Mouse (Mus musculus): ENCODE results near the gene Zmym4. TPM values are rescaled to one million over a fixed set of nuclear protein-coding genes. Genes with fewer than 3 reads are reported as not detected.

Zmym4 gene
- total RNA-seq, 2 experiments from 2014 or later, result 18.0 to 19.8 TPM

- intact Hi-C loops (cut with DNase I), result loop anchor here (2.0 to 5.0 kb wide), 2 partner anchors 239 to 283 kb away; partner anchors contain the start of gene Clspn
- H3K27ac ChIP-seq, result no peak overlapping the region
- peak; percentile 86 for DNase-seq
- no peak overlapping the region for H3K4me3 ChIP-seq
- TF ChIP-seq CTCF (IDR thresholded peaks at IDR 0.05), result peak; percentile 97
Measured at GRCm38 (mm10) chr4:126839873-126840272, 128.1 kb downstream of the Zmym4 start.

DNA sequence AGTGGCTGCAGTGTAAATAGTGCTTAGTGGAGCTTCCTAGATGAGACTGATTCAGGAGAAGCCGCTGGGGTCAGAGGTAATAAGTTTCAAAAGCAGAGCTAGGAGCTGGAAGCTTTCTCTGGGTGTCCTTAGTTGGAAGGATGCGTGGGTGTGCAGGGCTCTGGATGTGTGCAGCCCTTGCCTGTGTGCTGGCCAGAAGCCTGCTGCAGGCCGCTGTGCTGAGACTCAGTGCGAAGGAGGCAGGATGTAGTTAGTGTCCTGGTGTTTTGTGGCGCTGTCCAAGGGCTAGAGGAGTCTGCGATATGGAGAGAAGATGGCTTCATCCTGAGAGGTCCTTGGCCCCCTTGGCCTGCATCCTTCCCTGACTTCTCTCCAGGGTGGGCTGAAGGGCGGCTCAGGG lies 129.1 kb downstream of the Zmym4 start:
- intact Hi-C loops (cut with DNase I), result loop anchor here (5.0 kb wide), 1 partner anchor 281 kb away; the partner anchor contains the start of gene Clspn
- no peak for DNase-seq
- Histone ChIP-seq H3K27ac (no peak overlapping the region), H3K4me3 (no peak overlapping the region)
- TF ChIP-seq CTCF (IDR thresholded peaks at IDR 0.05), result no peak

DNA sequence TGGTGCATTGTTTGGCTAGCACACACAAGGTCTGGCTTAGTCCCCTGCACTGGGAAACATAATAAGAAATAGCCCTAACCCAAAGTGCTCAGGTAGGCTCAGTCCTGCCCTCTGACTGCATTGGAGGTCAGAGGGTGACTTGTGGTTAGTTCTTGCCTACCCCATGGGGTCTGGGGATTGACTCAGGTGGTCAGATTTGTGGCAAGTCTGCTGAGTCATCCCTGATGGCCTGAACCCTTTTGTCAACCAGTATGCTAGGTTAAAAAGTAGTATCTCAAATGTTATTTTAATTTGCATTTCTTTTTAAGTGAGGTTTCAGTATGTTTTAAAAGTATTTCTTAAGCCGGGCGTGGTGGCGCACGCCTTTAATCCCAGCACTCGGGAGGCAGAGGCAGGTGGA lies 136.8 kb downstream of the Zmym4 start:
- no peak for DNase-seq
- intact Hi-C loops (cut with DNase I), result no loop called here
- TF ChIP-seq CTCF (IDR thresholded peaks at IDR 0.05), result no peak
- Histone ChIP-seq H3K4me3 (no peak overlapping the region), H3K27ac (no peak overlapping the region)

GRCm38 (mm10) chr4:126823917-126824316 lies 144.0 kb downstream of the Zmym4 start:
- Histone ChIP-seq H3K4me3 (no peak overlapping the region), H3K27ac (no peak overlapping the region)
- no peak for TF ChIP-seq CTCF (IDR thresholded peaks at IDR 0.05)
- intact Hi-C loops (cut with DNase I), result no loop called here
- no peak for DNase-seq

- no peak for TF ChIP-seq CTCF (IDR thresholded peaks at IDR 0.05)
- no peak for DNase-seq
- Histone ChIP-seq H3K4me3 (no peak overlapping the region), H3K27ac (no peak overlapping the region)
- intact Hi-C loops (cut with DNase I), result no loop called here
Measured at GRCm38 (mm10) chr4:126822891-126823882, 144.7 kb downstream of the Zmym4 start.

DNA sequence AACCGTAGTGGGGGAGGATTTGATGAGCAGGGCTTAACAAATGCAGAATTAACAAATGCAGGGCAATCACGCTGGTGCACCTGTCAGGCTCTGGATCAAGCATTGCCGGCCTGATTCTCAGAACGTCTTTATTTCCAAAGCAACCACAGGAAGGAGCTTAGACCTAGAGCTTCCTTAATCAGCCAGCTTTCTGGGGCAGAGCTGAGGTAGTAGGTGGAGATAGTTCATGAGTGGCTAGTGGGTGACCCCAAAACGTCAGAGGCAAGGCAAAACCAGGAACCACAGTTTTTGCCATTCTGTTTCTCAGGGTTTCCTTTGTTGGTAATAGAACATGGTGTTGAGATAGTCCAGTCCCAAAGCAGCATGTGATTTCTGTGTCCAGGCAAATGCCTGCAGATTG lies 153.1 kb downstream of the Zmym4 start:
- no peak for DNase-seq
- Histone ChIP-seq H3K4me3 (no peak overlapping the region), H3K27ac (no peak overlapping the region)
- no peak for TF ChIP-seq CTCF (IDR thresholded peaks at IDR 0.05)
- intact Hi-C loops (cut with DNase I), result no loop called here

DNA sequence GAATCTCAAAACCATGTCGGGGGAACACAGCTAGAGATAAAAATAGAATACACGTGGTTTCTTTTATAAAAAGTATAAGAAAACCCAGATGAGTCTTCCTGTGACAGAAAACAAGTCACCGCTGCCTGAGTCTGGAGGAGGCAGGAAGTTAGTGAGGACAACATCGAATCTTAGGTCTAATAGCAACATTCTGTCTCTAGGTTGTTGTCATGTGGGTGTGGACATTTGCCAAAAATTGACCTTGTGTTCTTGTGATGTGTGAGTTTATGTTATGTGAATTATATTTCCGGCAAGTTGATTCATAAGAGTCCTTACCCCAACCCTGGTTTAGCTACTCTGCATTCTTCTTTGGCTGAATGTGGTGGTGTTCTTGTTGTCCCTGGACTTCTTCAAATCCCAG lies 154.7 kb downstream of the Zmym4 start:
- Histone ChIP-seq H3K27ac (no peak overlapping the region), H3K4me3 (no peak overlapping the region)
- no peak for DNase-seq
- TF ChIP-seq CTCF (IDR thresholded peaks at IDR 0.05), result no peak
- intact Hi-C loops (cut with DNase I), result no loop called here

Other genes with a start within 250 kb of the Zmym4 start
- not detected for gene Tfap2e, start 231.9 kb downstream of the Zmym4 start, total RNA-seq (2021)
- 10 to 100 TPM; 11.0 to 11.7 TPM for gene Ncdn, start 214.7 kb downstream of the Zmym4 start, total RNA-seq (2021)
- gene AU040320, start 214.6 kb downstream of the Zmym4 start, total RNA-seq (2021), result 10 to 100 TPM; 27.8 to 29.3 TPM
- gene Sfpq, start 53.2 kb upstream of the Zmym4 start, total RNA-seq (2021), result 10 to 100 TPM; 63.4 to 83.0 TPM
- gene Zmym1, start 93.0 kb upstream of the Zmym4 start, total RNA-seq (2021), result 1 to 10 TPM; 6.0 to 6.3 TPM
- 1 to 10 TPM; 3.2 to 7.2 TPM for gene Zmym6, start 109.2 kb upstream of the Zmym4 start, total RNA-seq (2021)
- gene Tmem35b, start 155.6 kb upstream of the Zmym4 start, total RNA-seq (2021), result 1 to 10 TPM in 1 of 2 experiments, under 1 TPM in 1; 0.87 to 1.4 TPM
- gene Dlgap3, start 201.1 kb upstream of the Zmym4 start, total RNA-seq (2021), result not detected

Measured in gastrocnemius, adult 2 months (tissue).